Mouse (Mus musculus) MEL (cell line): ENCODE results near the gene Myh9. TPM values are rescaled to one million over a fixed set of nuclear protein-coding genes. Genes with fewer than 3 reads are reported as not detected.

Experiments
- DNase-seq: peaks from one replicate; pipeline ENCODE4 v3.0.0; 2011; ENCODE audit warnings: low read depth, low spot score
- H3K27ac ChIP-seq: 2 replicates; pipeline ENCODE4 v1.5.1; 2012; ENCODE audit warnings: low read depth, mild to moderate bottlenecking, control low read depth, low read length, moderate library complexity; ENCODE audit not compliant: control insufficient read depth
- H3K27me3 ChIP-seq, 2 experiments: fragments of 150-350 bp in 1 of 2; sonication (generic) in 1 of 2; 2 replicates each; pipeline ENCODE4 v1.6.1; 2012; ENCODE audit warnings: low read length in 2 of 2, mild to moderate bottlenecking in 2 of 2, improper control_type of control experiment in 1 of 2, moderate library complexity in 1 of 2; ENCODE audit not compliant: insufficient read depth in 2 of 2, control insufficient read depth in 1 of 2
- H3K36me3 ChIP-seq, 2 experiments: 2 replicates each; pipeline ENCODE4 v1.6.1; 2012 to 2014; ENCODE audit warnings: low read length in 2 of 2, improper control_type of control experiment in 1 of 2, inconsistent platforms in 1 of 2, mild to moderate bottlenecking in 1 of 2; ENCODE audit not compliant: insufficient read depth in 2 of 2, control insufficient read depth in 1 of 2
- H3K4me1 ChIP-seq, 2 experiments: fragments of 150-350 bp in 1 of 2; sonication (generic) in 1 of 2; 2 replicates each; pipeline ENCODE4 v1.6.1; 2012; ENCODE audit warnings: low read length in 2 of 2, improper control_type of control experiment in 1 of 2, mild to moderate bottlenecking in 1 of 2; ENCODE audit not compliant: insufficient read depth in 2 of 2, control insufficient read depth in 1 of 2
- H3K4me3 ChIP-seq, 2 experiments: fragments of 150-350 bp in 1 of 2; sonication (generic) in 1 of 2; 2 replicates each; pipeline ENCODE4 v1.5.1; 2012; ENCODE audit warnings: low read depth in 2 of 2, low read length in 2 of 2, mild to moderate bottlenecking in 2 of 2, moderate library complexity in 2 of 2, control low read depth in 1 of 2, improper control_type of control experiment in 1 of 2; ENCODE audit not compliant: control insufficient read depth in 1 of 2, insufficient read depth in 1 of 2
- H3K79me2 ChIP-seq: 2 replicates; pipeline ENCODE4 v1.6.1; 2012; ENCODE audit warnings: mild to moderate bottlenecking, low read length, moderate library complexity; ENCODE audit not compliant: control insufficient read depth, poor library complexity, insufficient read depth
- H3K9ac ChIP-seq: 2 replicates; pipeline ENCODE4 v1.6.1; 2012; ENCODE audit warnings: low read depth, mild to moderate bottlenecking, control low read depth, low read length, moderate library complexity; ENCODE audit not compliant: control insufficient read depth, poor library complexity, severe bottlenecking
- H3K9me3 ChIP-seq: fragments of 150-350 bp; sonication (generic); replicated peaks from 2 replicates; pipeline ENCODE4 v1.6.1; 2012; ENCODE audit warnings: mild to moderate bottlenecking, low read length, improper control_type of control experiment, moderate library complexity; ENCODE audit not compliant: insufficient read depth
- CHD1 ChIP-seq: IDR thresholded peaks from 2 replicates; pipeline ENCODE4 v1.6.1; 2012; ENCODE audit warnings: low read depth, mild to moderate bottlenecking, inconsistent platforms, low read length, improper control_type of control experiment
- ELF1 ChIP-seq: IDR thresholded peaks from 2 replicates; pipeline ENCODE4 v1.6.1; 2014; ENCODE audit warnings: low read depth, mild to moderate bottlenecking, inconsistent platforms, low read length, improper control_type of control experiment, moderate library complexity
- EP300 ChIP-seq, 2 experiments: IDR thresholded peaks; 2 replicates each; pipeline ENCODE4 v1.6.1; 2011; ENCODE audit warnings: improper control_type of control experiment in 2 of 2, low read length in 2 of 2, low read depth in 1 of 2, mild to moderate bottlenecking in 1 of 2
- ETS1 ChIP-seq: IDR thresholded peaks from 2 replicates; pipeline ENCODE4 v1.6.1; 2012; ENCODE audit warnings: low read depth, mild to moderate bottlenecking, inconsistent platforms, low read length, improper control_type of control experiment, moderate library complexity
- GABPA ChIP-seq: IDR thresholded peaks from 2 replicates; pipeline ENCODE4 v1.6.1; 2012; ENCODE audit warnings: low read depth, mild to moderate bottlenecking, inconsistent platforms, low read length, improper control_type of control experiment, moderate library complexity
- HCFC1 ChIP-seq: IDR thresholded peaks from 2 replicates; pipeline ENCODE4 v1.6.1; 2012; ENCODE audit warnings: low read depth, mild to moderate bottlenecking, inconsistent platforms, low read length, improper control_type of control experiment, moderate library complexity
- MAX ChIP-seq: IDR thresholded peaks from 2 replicates; pipeline ENCODE4 v1.6.1; 2011; ENCODE audit warnings: low read length, improper control_type of control experiment
- MXI1 ChIP-seq: IDR thresholded peaks from 2 replicates; pipeline ENCODE4 v1.6.1; 2011; ENCODE audit warnings: mild to moderate bottlenecking, low read depth, low read length, improper control_type of control experiment
- MYC ChIP-seq: IDR thresholded peaks from 2 replicates; pipeline ENCODE4 v1.6.1; 2011; ENCODE audit warnings: low read depth, mild to moderate bottlenecking, low read length, improper control_type of control experiment, moderate library complexity
- NRF1 ChIP-seq: IDR thresholded peaks from 2 replicates; pipeline ENCODE4 v1.6.1; 2014; ENCODE audit warnings: low read depth, mild to moderate bottlenecking, inconsistent platforms, low read length, improper control_type of control experiment, moderate library complexity; ENCODE audit not compliant: poor library complexity, insufficient read depth, severe bottlenecking
- POLR2A ChIP-seq, 2 experiments: IDR thresholded peaks; 2 replicates each; pipeline ENCODE4 v1.6.1; 2011 to 2012; ENCODE audit warnings: low read length in 2 of 2, mild to moderate bottlenecking in 2 of 2, control low read depth in 1 of 2, improper control_type of control experiment in 1 of 2, low read depth in 1 of 2, moderate library complexity in 1 of 2; ENCODE audit not compliant: control insufficient read depth in 1 of 2, insufficient read depth in 1 of 2, poor library complexity in 1 of 2
- SIN3A ChIP-seq: IDR thresholded peaks from 2 replicates; pipeline ENCODE4 v1.6.1; 2012; ENCODE audit warnings: low read length, improper control_type of control experiment, inconsistent platforms
- SMC3 ChIP-seq: IDR thresholded peaks from 2 replicates; pipeline ENCODE4 v1.6.1; 2011; ENCODE audit warnings: low read depth, low read length, improper control_type of control experiment
- TCF12 ChIP-seq: IDR thresholded peaks from 2 replicates; pipeline ENCODE4 v1.6.1; 2014; ENCODE audit warnings: low read depth, mild to moderate bottlenecking, inconsistent platforms, low read length, improper control_type of control experiment, moderate library complexity
- UBTF ChIP-seq: IDR thresholded peaks from 2 replicates; pipeline ENCODE4 v1.6.1; 2012; ENCODE audit warnings: low read depth, mild to moderate bottlenecking, inconsistent platforms, low read length, improper control_type of control experiment, moderate library complexity, borderline replicate concordance; ENCODE audit not compliant: insufficient read depth
- ZKSCAN1 ChIP-seq: IDR thresholded peaks from 2 replicates; pipeline ENCODE4 v1.6.1; 2012; ENCODE audit warnings: low read depth, mild to moderate bottlenecking, inconsistent platforms, low read length, improper control_type of control experiment, moderate library complexity
- polyA plus RNA-seq, 2 experiments: library from polyadenylated mRNA; stranded (reverse) in 1 of 2; unstranded in 1 of 2; fragments of >175 nt in 1 of 2; fragments of >200 nt in 1 of 2; gene quantifications; 2 replicates each; pipeline versions ENCODE4 v1.2.1 to v1.2.4; 2012; ENCODE audit warnings: low replicate concordance in 2 of 2, low read depth in 1 of 2; ENCODE audit not compliant: insufficient read length in 2 of 2, insufficient read depth in 1 of 2, missing spikeins in 1 of 2
- total RNA-seq: library from RNA; depleted of rRNA; stranded (reverse); fragments of 300-350 nt; gene quantifications from 2 replicates; pipeline ENCODE4 v1.2.3, GENCODE M21; 2012

The Myh9 gene
- total and polyA plus RNA-seq, 3 experiments, result 59.3 to 176 (median 158) TPM

DNA sequence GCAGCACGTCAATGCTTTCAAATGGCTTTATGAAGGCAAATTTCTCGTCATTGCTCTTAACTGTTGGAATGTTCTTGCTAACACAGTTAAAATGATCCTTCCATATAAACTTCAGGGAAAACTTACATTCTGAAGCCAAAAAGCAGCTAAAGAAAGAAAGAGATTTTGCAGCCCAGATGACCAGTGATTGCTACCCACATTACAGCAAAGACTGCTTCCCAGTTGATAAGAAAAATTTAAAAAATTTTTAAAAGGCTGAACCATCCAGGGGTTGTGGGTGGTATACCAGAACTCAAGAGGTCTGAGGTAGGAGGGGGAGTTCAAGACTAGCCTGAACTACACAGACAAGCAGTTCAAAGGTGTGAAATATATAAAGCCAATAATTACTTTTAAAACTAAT, 1.1 kb upstream of the Myh9 start:
- Histone ChIP-seq H3K4me1 (peaks cover 2 to 26% of the 10 kb centered on the region in 2 experiments; a peak in 3 of 4 replicates), H3K27me3 (no peaks in the 10 kb centered on the region), H3K9ac (peak overlapping the region; percentile 75), H3K79me2 (peaks cover 36% of the 10 kb centered on the region), H3K36me3 (peaks cover 0 to 22% of the 10 kb centered on the region in 2 experiments; a peak in 2 of 4 replicates), H3K9me3 (no peaks in the 10 kb centered on the region), H3K4me3 (peak overlapping the region; percentile 70 to 74), H3K27ac (peak overlapping the region; percentile 17)
- DNase-seq, result peak; percentile 66
- no peak for TF ChIP-seq NRF1
- TF ChIP-seq MYC, result no peak
- no peak for TF ChIP-seq MXI1
- TF ChIP-seq UBTF, result no peak
- no peak for TF ChIP-seq POLR2A (IDR thresholded peaks at IDR 0.05; ENCODE audit: control insufficient read depth in 1 of 2, insufficient read depth in 1 of 2, low read depth in 1 of 2, low read length in 2 of 2, poor library complexity in 1 of 2)
- TF ChIP-seq MAX, result no peak
- no peak for TF ChIP-seq EP300 (IDR thresholded peaks at IDR 0.05; ENCODE audit: low read depth in 1 of 2, low read length in 2 of 2)
- TF ChIP-seq TCF12, result no peak
- TF ChIP-seq SIN3A, result no peak

DNA sequence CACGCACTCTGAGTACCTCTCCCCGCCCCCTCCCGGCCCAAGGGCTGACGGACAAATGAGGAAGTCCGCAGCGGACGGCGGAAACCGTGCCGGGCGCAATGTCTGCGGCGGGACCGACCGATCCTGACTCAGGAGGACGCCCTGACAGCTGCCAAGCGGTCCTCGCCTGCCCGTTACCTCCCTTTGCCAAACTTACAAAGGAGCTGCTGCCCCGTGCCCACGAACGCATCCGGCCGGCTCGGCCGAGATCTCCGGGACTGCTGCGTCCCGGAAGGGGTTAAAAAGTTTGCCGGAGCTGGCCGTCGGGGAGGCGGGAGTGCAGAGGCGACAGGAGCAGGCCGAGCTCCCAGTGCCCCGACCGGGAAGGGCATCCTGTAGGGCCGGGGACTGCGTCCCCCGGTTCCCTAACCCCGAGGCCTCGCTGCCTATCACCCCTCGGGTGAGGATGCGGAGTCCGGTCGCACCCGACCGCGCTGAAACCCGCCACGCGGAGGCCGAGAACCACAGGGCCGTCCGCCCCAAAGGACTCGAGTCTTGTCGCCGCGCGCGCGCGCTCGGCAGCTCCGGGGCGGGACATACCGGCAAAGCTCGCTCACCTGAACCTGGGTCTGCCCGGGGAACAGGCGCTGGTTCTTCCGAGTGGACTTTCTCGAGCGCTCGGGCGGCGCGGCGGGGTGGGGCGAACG, 471 bp downstream of the Myh9 start:
- H3K4me3 ChIP-seq, result peak overlapping the region; percentile 85 to 87
- H3K79me2 ChIP-seq, result peaks cover 50% of the 10 kb centered on the region
- TF ChIP-seq SMC3, result no peak
- 0 out of 2 replicates have a peak, but pooled peaks have one; percentile 13 for TF ChIP-seq UBTF
- 0 out of 2 replicates have a peak, but pooled peaks have one; percentile 38 for TF ChIP-seq NRF1
- no peak for TF ChIP-seq GABPA
- peak; percentile 25; the same call in 1 of the 2 replicates for TF ChIP-seq ETS1
- peak in 1 of 2 experiments; percentile 27; a peak in 1 of 4 replicates for TF ChIP-seq POLR2A (IDR thresholded peaks at IDR 0.05; ENCODE audit: control insufficient read depth in 1 of 2, insufficient read depth in 1 of 2, low read depth in 1 of 2, low read length in 2 of 2, poor library complexity in 1 of 2)
- no peak for TF ChIP-seq CHD1
- no peak for TF ChIP-seq ZKSCAN1
- TF ChIP-seq HCFC1, result no peak
- peak; percentile 33; the same call in 1 of the 2 replicates for TF ChIP-seq ELF1
- 0 out of 2 replicates have a peak, but pooled peaks have one; percentile 10 for TF ChIP-seq MYC
- TF ChIP-seq SIN3A, result peak; percentile 47
- H3K9ac ChIP-seq, result peak overlapping the region; percentile 90
- peaks cover 5 to 38% of the 10 kb centered on the region in 2 experiments; a peak in 3 of 4 replicates for H3K4me1 ChIP-seq
- peaks cover 0 to 37% of the 10 kb centered on the region in 2 experiments; a peak in 2 of 4 replicates for H3K36me3 ChIP-seq
- peak overlapping the region; percentile 76 for H3K27ac ChIP-seq
- peak; percentile 81 for DNase-seq
- no peaks in the 10 kb centered on the region for H3K27me3 ChIP-seq
- no peaks in the 10 kb centered on the region for H3K9me3 ChIP-seq
